Mouse (Mus musculus): ENCODE results near the gene Cyren.

Cyren gene

DNA sequence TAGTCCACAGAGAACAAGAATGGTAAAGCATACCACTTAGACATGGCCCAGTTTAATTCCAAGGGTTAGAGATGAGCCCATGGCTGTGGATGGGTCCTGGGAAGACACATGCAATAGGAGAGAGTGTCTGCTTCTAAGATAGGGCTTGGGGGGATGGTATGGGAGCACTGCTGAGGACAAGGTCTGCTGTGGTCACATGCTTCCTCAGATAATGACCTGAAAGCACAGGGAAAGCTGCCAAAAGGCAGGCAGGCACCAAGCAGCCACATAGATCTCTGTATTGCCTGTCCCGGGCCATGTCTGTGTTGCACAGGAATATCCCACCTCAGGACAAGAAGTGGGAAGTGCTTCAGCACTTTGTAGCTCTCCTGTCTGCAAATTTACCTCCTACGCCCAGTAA, 21.3 kb upstream of the Cyren start:
- no peak for DNase-seq (ENCODE audit: low spot score)

- peak; percentile 43 for DNase-seq (ENCODE audit: low spot score)
Observed at GRCm38 (mm10) chr6:34896168-34896780, 18.4 kb upstream of the Cyren start.

DNA sequence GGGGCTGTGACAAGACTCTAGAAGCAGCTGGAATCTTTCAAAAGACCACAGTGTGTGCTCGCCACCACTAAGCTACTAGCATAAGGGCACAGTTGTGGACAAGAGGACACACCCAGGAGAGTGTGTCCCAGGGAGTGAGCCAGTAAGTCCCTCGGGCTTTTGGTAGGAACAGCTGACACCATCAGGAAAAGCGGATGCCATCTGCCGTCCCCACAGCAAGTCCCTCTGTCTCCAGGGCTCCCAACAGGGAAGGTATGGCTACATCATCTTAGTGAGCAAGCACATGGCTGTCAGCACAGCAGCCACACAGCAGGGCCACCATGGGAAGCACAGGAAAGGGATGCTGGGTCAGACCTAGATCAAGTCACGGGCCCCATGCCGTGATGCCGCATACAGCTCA, 17.7 kb upstream of the Cyren start:
- DNase-seq (ENCODE audit: low spot score), result no peak

- DNase-seq (ENCODE audit: low spot score), result no peak
Observed at GRCm38 (mm10) chr6:34889185-34889584, 11.3 kb upstream of the Cyren start.

GRCm38 (mm10) chr6:34887131-34887850, 9.4 kb upstream of the Cyren start:
- DNase-seq (ENCODE audit: low spot score), result peak; percentile 60

GRCm38 (mm10) chr6:34884724-34885123, 6.9 kb upstream of the Cyren start:
- no peak for DNase-seq (ENCODE audit: low spot score)

DNA sequence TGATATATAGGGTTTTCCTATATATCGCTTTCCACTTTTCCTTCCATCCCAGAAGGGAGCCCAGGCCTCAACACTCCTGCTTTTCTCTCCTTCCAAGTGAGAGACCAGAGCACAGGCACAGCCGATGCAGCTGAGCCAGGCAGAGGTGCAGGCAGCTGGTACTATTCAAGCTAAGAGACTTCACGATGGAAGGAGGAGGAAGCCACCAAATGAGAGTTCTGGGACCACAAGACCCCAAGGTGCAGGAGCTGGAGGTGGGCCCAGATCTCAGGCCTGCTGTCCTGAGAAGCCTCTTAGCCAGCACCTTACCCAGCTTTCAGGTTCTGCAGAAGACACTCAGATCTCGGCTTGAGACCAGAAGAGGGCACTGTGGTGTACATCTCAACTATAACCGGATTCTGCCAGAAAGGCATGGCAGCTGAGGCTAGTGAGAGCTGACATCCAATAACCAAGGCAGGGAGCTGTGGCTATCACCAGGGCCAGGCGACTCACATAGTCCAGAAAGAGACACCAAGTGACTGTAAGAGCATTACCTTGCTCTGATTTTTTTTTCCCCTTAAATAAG, 2.1 kb upstream of the Cyren start:
- DNase-seq (ENCODE audit: low spot score), result peak; percentile 68

GRCm38 (mm10) chr6:34879101-34879740, 1.4 kb upstream of the Cyren start:
- no peak for DNase-seq (ENCODE audit: low spot score)

DNA sequence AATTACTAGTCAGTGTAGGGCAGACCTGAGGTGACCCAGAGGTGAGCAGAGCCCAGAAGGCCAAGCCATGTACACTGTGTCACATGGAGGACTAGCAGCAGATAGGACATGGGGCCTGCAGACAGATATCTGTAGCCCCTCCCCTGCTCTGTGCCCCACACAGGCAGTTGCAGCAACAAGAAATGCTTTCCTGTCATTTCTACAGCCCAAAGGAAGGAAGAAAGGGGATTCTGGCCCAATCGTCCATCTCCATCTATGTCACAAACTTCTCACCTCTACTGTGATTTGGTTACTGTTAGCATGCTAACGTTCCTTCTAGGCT, 1.1 kb downstream of the Cyren start:
- no peak for DNase-seq (ENCODE audit: low spot score)

DNA sequence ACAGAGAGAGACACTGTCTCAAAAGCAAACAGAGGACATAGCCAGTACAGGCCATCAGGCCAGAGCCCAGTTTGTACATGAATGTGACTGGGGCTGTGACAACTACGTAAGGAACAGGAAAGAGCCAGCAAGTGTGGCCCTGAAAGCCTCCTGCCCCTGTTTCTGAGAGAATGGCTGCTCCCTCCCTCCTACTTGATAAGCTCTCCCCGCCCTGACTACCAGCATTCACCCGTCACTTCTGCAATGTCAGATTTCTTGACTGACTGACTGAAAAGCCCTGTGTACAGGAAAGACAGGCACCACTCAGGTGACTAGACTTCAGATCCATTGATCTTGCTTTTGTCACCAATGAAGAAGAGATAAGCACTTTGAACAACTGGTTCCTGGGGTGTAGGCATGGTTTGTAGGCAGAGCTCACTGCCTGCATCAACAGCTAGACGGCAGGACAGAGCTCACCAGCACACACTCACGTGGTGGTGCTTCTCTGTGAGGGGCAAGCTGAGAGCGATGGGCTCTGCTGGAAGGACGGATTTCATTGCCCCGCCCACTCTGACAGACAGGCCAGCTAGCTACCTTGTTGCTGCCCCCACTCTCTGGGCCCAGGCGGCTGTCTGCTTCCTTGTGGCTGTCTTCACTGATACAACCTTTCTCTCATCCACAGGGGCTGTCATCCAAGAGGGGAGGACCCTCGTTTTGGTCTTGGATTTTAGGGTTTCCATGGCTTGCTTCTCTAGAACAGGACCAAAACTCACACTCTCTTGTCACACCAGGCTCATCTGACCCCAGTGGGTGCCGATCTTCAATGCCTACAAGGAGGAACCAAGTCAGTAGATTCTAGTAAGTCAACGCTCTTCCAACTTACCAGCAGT, 1.7 kb downstream of the Cyren start:
- peak; percentile 42 for DNase-seq (ENCODE audit: low spot score)

DNA sequence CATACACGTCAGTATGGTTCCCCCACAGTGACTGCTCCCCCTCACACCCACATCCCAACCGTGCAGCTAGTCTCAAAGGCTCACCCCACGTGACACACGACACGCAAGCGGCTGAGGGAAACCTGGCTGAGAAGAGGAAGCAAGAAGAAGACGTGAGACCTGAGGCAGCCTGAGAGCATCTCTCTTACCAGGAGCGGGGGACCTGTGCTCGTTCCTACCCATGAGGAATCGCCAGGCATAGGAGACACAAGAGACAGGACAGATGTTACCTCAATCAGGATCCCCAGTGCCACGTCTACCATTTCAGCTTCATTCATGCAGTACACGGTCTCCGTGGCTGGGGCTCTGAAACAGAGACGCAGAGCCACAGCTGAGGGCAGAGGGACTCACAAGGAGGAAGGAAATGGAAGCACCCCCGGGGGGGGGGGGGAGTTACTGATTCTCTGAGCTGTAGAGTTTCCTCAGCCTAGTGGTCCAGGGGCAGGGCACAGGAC, 2.5 kb downstream of the Cyren start:
- no peak for DNase-seq (ENCODE audit: low spot score)

DNA sequence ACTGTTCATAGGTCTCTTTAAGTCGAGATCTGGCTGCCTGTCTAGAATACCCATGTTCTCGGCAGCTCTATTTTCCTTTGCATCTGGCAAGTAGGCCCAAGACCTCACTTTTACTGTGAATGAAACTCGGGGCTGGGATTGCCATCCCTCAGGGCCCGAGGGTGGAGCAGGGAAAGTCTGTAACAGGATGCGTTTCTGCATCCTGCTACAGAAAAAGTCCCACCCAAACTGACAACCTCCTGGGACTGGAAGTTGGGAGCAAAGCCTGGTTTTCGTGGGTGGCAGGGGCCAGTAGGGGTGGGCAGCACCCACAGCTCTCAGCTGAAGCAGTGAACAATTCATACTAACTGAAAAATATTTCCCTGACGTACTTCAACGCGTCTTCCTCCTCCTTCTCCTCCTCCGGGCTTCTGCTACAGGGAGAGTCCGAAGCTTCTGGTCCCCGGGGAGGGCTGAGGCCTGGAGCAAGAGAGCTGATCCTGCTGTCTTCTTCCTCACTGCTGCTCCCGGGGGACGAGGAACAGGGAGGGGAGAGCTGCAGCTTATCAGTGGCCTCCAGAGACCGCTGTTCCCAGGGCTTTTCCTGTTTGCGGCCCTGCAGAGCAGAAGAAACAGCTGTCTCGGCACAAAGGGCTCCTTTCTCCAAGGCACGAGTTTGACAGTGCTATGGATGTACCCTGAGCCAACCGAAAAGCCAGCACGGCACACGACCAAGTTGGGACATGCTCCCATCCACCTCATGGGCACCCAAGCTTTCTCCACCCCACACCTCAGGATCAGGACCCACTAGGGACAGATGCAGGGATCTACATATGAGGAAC, 3.5 kb downstream of the Cyren start:
- DNase-seq (ENCODE audit: low spot score), result no peak

GRCm38 (mm10) chr6:34872871-34873270, 5.0 kb downstream of the Cyren start:
- DNase-seq (ENCODE audit: low spot score), result no peak

GRCm38 (mm10) chr6:34871929-34872328, 5.9 kb downstream of the Cyren start:
- DNase-seq (ENCODE audit: low spot score), result no peak

DNA sequence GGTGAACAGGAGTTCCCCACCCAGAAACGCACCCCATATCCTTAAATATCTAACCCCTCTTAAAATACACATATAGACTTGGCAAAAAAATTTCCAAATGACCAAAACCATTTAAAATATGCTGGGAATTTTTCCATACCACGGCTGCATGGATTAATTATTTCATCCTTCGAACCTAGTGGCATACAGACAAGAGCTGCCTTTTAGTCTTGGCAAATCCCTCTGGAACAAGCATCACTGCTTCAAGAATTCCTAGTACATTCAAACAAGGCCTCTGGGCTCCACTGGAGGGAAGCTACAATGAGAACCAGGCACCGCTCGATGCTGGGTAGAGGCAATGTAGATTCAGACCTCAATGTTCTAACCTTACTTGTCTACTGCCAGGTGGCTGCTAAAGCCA, 7.1 kb downstream of the Cyren start:
- no peak for DNase-seq (ENCODE audit: low spot score)

DNA sequence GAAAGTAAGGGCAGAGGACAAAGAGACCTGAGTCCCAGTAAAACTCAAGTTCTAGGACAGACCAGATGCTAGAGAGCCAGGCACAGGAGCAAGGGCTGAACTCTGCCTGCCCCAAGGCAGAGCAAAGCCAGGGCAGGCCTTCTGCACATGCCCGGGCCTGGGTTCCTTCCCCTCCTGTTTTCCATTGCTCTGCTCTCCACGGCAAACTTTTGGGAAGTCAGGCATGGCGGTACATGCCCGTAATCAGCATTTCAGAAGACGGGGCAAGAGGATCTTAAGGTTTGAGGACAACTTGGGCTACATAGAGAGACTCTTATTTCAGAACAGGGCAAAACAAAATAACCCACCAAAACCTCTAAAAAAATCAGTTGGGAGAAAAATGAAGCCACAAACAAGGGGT, 7.7 kb downstream of the Cyren start:
- DNase-seq (ENCODE audit: low spot score), result no peak

GRCm38 (mm10) chr6:34869225-34869915, 8.5 kb downstream of the Cyren start:
- no peak for DNase-seq (ENCODE audit: low spot score)

DNA sequence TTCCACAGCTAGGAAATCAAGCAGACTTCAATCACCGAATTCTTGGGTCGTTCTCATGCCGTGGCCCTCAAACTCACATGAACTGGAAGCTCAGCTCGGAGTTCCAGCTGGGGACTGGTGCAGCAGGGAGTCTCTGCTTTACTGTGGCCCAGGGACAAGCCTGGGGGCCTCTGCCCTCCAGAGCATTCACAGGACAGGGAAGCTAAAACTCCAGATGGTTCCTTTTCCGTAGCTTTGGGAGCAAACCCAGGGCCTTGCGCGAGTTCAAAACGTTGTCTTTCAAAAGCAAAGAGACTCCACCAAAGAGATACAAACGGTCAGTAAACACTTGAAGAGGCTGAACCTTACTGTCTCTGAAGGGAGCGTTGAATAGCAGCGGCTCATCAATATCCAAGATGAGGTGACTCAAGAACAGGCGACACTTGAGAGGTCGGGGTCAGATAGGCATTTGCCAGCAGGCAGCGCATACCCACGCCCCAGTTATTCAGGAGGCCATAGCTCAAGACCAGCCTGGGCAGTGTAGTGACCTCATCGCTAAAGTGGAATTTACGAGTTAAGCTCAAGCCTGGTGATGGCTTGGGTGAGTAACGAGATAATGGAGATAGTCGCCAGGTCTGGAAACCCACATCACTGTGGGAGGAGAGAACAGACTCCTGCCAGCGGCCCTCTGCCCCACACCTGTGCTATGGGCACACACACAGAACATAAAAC, 9.2 kb downstream of the Cyren start:
- DNase-seq (ENCODE audit: low spot score), result no peak

DNA sequence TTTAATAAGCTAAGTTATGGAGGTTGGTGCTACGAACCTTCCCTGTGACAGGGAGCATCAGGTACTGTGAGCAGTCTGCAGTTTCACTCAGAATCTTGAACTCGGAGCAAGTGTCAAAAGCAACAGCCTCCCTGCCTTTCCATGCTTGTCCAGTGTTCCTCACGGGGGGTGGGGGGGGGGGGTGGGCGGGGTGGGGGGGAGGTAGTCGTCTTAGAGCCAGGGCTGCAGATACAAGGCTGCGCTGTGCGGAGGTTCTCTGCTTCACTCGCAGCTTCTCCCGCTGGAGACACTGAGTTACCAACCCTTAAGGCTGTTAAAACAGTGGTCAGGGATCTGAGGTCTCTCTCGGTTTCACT, 9.9 kb downstream of the Cyren start:
- no peak for DNase-seq (ENCODE audit: low spot score)

All from embryo, embryonic 10 days (tissue).